Mouse (Mus musculus): ENCODE data around the gene Bloc1s3.

The Bloc1s3 gene

DNA sequence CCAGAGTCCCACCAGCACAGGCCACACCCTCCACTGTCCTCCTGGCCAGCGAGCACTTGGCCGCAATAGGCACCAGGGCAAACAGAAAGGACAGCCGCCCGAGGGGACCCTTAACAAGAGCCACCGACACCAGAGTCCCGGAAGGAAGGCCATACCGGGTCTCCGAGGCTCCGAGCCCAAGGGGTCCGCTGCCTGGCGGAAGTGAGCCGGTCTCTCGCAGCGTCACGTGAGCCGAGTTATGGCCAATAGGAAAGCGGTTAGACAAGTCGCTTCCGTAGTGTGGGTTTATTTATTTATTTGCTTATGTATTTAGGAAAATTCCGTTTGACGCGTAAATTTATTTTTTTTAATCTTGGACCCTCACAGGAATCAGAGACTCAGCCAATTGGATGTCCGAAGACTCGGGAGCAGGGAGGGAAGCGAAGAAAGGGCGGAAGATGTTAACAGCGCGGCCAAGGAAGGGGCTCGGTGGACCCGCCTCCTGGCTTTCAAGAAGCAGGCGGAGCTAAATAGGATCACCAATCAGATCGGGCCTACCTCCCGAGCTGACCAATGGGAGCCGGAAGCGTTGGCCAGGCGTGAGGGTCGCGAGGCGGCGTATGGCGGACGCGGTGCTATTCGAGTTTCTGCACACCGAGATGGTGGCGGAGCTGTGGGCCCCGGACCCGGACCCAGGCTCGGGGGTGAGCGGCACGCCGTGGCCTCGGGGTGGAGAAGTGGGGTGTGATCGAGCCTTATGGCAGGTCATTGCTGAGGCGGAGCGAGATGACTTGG, at the start of gene Bloc1s3, which contains the start of gene Trappc6a:
Gene Bloc1s3, minus strand, starts transcription at position 218 of the 774 bp plus-strand sequence.
Gene Trappc6a, plus strand, starts transcription at position 246 of the 774 bp plus-strand sequence.
- in situ Hi-C loops (cut with MboI, MseI): no loop called here

DNA sequence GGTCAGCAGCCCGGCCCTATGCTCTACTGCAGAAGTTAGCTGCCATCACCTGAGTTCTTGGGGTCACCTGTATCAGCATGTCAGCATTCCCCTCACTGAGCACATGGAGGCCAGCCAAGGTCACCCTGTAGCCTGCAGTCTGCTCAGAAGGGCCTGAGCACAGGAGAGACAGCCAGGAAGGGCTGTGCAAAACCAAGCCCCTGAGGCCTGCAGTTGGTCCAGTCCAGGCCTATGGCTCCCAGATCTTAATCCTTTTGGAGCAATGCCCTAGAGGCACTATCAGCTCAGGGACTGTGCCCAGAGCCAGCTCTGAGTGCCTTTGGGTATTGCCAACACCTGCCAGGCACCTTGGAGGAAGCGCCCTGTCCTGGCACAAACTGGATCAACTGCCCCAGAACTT, 48.9 kb upstream of the Bloc1s3 start:
- in situ Hi-C loops (cut with MboI, MseI): no loop called here

DNA sequence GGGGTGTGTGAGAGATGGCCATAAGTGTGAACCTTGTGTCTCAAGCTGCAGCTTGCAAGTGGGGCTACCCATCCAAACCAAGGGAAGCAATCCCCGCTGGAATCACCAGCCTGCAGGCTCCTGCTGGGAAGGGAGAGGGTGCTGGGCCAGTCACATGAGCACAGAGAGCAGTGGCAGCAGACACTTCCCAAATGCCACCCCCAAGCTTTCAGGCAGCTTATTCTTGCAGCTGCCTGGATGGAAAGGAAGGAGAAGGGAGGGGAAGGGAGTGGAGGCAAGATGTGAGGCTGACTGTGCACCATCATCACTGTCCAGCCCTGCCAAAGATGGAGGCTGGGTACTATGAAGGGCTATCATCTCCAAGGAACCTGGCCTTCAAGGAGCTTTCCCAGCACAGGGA, 46.0 kb upstream of the Bloc1s3 start:
- in situ Hi-C loops (cut with MboI, MseI): no loop called here

DNA sequence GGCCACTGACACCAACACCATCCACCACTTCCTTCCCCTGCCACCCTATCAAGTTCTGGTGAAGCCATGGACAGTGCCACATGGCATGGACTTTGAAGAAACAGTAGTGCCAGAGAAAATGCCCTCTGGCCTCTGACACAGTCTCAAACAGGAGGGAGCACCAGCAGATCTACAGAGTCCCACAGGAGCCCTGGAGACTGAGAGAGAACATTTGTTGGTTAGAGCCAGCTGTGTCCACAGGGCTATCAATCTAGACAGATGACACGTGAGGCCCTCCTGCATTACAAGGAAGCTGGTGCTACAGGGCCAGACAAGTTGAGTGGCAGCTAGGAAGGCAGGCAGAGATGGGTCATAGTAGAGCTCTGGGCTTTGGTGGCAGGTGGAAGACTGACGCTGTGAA, 44.3 kb upstream of the Bloc1s3 start:
- in situ Hi-C loops (cut with MboI, MseI): no loop called here

DNA sequence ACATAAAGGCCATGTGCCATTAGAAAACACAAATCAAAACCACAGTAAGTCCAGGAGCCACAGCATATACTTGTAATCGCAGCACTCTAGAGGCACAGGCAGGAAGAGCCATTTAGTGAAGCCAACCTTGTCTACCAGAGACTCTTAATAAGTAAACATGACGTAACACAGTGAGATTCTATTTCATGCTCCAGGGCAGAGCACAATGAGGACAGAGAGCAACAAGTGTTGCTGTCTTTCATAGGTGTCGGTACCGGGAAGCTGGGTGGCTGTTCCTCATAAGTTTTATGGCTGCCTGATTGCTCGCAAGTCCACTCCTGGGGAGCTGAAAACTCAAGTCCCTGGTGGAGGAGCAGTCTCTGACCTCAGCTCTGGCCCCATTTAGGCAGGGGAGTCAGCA, 43.5 kb upstream of the Bloc1s3 start:
- in situ Hi-C loops (cut with MboI, MseI): no loop called here

DNA sequence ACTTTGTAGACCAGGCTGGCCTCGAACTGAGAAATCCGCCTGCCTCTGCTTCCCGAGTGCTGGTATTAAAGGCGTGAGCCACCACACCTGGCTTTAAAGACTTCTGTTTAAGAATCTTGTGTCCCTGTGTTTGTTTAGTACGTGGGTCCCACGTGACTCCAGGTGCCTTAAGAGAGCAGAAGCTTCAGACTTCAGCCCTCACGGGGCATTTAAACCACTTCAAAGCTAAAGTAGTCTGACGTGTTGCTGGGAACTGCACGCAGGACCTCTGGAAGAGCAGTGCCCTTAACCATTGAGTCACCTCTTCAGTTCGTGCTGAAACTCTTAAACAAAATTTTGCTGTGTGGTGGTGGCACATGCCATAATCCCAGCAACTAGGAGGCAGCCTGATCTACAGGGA, 41.2 kb upstream of the Bloc1s3 start:
- in situ Hi-C loops (cut with MboI, MseI): no loop called here

DNA sequence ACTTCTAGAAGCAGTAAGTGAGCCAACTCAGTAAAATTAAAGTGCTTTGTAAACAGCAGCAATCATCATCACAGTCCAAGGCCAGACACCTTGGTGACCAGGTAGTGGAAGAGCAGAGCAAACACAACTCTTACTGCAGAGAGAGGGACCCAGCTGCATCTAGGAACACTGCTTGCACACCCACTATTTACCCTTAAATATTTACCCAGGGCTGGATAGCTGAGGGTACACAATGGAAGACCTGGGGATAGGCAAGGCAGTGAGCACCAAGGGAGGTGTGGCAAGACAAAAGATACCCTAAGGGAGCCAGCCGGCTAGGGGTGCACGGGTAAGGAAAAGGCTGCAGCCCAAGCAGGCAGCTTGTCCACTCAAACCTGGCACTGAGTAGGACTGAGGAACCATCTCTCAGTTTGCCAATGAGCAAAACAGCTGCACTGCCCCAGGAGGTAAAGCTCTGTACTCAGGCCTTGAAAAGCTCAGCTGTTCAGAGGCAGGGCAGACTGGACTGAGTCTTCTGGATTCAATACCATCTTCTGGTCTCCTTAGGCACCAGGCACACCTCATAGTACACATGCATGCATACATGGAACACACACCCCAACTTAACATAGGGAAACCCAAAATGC, 39.3 kb upstream of the Bloc1s3 start:
- in situ Hi-C loops (cut with MboI, MseI): no loop called here

DNA sequence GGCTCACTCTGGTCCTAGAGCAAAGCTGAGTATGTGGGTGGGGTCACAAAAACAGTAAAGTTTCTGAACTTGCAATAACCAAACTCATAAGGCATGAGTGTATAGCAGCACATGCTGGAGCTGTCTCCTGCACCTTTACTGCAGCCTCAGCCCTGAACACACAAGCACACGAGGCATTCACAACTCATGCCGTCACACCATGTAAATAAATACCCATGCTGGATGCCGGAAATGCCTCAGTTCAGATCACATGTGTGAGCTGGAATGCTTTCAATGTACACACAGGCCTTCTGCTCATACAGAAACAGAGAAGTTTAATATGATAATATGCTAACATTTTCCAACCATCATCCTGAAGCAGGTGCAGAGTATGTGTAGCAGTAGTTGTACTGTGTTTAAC, 37.8 kb upstream of the Bloc1s3 start:
- in situ Hi-C loops (cut with MboI, MseI): no loop called here

DNA sequence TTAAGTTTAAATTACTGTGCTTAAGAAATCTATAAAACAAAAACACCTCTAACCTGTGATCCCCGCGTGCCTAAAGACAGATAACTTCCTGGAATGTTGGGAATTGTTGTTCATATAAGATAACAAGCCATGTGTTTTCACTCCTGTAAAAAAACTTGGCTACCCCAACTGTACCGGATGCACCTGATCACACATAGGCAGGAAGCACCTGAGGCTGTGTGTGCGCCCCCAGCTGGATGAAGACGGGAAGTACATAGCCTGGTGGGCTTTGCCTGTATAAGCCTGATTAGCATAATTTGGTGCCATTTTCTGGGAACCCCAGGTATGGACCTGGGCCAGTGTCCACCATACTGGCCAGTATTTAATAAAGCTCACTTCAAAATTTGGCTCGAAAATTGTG, 35.4 kb upstream of the Bloc1s3 start:
- in situ Hi-C loops (cut with MboI, MseI): loop anchor here (5.0 kb wide), 1 partner anchor 96 kb away; no protein-coding TSS in a partner anchor

DNA sequence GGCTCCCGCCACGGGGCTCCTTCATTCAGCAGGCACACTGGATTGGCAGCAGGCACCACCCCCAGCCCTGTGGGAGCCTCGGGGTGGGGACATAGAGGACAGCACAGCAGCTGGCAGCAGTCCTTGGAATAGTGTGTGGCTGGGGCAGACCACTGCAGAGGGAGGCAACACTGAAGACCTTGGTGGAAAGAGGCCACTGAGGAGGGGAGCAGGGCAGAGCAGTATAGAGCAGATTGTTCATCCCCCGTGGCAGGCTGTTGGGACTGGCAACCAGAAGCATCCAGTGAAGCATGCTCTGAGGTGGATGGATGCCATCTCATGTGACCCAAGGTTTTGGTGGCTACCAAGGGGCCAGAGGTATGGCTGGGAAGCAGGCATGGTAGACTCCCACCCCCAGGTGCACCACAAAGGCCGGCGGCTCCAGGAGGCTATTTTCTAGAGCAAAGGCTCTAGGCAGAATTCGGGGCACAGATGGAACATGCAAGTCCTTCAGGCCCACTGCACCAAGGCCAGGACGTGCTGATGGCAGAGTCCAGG, 34.1 kb upstream of the Bloc1s3 start:
- in situ Hi-C loops (cut with MboI, MseI): loop anchor here (5.0 kb wide), 1 partner anchor 95 kb away; no protein-coding TSS in a partner anchor

DNA sequence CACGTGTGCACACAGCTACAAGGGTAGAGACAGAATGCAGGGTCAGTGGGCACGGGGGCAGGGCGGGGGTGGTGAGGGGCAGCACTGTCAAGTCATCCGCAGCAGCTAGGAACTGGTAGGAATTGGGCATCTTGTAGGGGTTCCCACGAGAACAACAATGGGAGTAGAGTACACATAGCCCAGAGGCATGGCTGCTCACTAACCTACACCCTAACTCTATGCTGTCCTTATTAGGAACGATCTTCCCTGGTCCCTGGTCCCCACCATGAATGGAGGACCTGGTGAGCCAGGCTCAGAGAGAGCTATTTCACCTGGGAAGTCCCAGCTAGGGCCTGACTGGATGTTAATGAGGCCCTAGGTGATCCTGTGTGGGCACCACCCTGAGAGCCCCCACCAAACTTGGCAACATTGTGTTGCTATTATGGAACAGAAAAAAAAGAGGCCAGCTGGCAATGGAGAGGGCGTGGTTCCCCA, 33.6 kb upstream of the Bloc1s3 start:
- in situ Hi-C loops (cut with MboI, MseI): loop anchor here (5.0 kb wide), 1 partner anchor 94 kb away; no protein-coding TSS in a partner anchor

DNA sequence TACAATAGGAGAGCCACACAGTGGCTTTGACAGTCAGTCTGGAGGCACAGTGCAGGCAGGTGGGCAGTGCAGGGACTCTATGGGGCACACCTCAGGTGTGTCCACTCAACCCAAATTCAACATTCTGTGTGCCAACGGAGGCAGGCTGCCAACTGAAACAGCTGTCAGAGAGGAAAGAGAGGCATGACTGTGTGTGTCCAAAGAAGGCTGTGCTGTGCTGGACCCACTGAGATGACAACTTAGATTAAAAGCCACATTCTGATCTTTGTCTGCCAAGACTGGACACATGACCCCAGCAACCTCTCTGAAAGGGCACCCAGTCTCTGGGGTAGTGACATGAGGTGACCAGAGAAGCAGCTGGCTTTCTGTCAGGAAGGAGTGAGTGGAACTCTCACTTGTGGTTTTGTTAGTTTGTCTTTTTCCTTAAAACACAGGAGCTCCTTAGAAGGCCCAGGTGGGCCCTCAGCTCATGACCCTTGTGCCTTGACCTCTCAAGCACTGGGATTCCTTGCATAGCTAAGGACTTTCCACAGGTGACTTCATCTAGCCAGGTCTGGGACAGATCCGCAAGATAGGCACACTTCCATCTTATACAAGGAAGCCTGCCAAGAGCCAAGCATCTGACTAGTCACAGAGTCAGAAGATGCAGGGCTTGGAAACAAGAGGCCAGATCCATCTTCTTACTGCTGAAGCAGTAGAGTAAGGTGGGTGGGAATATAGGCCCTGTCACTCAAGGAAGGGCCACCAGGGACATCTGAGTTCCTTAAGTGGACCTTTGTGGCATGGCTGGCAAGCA, 32.8 kb upstream of the Bloc1s3 start:
- in situ Hi-C loops (cut with MboI, MseI): loop anchor here (5.0 kb wide), 1 partner anchor 94 kb away; no protein-coding TSS in a partner anchor

DNA sequence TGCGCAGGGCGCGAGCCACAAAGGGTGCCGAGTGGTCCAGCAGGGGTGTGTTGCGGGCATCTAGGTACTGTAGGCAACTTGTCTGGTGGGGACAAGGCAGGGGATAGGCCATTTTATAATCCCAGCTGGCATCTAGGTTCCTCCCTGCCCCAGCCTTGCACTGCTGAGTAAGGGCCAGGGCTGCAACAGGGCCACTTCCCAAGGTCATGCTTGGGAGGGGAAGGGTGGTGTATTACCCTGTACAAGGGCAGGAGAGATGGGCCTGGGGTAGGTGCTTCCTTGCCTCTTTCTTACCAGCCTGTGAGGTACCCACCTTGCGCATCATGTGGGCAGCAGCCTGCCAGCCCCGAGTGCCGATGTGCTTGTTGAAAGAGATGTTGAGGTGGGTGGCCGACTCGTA, 26.5 kb upstream of the Bloc1s3 start:
- in situ Hi-C loops (cut with MboI, MseI): no loop called here

DNA sequence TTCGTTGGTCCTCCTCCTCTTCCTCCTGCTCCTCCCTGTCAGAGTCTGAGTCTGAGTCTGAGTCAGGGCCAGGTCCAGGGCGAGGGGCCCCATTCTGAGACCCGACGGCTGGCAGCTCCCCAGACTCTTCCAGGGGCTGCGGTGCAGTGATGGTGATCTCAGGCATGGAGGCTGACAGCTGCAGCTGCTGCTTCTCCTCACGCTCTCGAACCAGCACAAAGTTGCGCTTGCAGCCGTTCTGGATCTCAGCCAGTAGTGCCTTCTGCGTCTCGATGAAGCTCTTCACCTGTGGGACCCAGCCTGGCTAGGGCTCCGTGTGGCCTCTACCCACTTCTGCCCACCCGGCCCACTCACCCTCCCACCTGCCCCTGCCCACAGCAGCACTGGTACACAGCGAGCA, 24.1 kb upstream of the Bloc1s3 start:
- in situ Hi-C loops (cut with MboI, MseI): no loop called here

DNA sequence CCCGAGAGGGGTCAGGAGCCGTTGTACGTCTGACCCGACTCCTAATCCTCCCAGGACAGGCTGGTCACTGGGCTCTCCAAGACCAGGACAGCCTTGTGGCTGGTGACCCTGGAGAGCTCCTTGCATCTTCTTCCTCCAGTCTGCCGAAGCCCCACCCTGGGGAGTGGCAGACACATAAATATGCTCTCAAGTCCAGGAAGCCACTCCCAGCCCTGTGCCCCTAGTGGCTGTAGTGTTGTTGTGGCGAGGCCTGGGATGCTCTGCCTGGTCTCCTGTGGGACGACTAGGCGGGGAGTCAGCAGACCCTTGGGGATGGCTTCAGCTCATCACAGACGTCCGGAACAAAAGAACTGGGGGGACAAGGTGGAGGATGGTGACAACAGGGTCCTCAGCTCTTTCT, 22.9 kb upstream of the Bloc1s3 start:
- in situ Hi-C loops (cut with MboI, MseI): no loop called here

DNA sequence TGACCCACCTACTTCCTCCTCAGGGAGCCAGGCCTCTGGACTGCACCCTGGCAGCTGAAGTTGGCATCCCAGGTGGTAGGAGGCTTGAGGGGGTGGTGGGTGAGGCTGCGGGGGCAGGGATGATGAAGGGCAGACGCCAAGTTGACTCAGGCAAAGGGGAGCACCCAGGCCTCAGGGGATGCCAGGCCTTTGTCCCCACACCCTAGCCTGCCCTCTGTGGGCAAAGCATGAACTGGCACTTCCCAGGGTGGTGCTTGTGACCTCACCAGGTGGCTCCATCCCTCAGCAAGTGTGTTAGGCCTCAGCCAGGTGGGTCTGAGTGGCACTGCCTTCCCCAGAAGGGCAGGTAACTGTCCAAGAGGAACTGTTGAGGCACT, 16.9 kb upstream of the Bloc1s3 start:
- in situ Hi-C loops (cut with MboI, MseI): no loop called here

DNA sequence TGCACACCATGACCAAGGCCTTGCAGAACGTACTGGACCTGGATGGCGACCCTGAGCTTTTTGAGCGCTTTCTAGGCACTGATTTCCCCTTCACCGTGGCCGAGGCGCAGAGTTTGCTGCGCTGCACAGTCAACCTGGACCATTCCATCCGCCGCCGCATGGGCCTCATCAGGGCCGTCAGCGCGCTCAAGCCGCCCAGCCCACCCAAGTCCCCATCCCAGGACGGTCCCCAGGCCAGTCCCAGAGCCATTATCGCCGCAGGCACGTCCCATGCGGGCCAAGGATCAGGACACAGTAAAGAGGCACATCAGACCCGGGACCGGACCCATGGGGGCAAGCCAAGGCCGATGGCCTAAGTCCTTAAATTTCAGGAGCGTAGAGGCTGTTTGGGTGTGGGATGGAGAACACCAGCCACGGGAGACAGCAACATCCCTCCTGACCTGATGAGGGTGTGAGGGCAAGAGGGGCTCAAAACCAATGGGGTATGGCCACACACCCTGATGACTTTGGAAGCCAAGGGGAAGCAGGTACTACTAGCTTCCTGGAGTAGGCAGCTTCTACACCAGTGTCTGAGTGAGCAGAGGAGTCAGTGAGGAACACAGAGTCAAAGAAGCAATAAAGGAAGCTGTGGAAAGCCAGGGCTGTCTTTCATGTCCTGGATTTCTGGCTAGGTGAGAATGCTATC, 16.4 kb upstream of the Bloc1s3 start:
- in situ Hi-C loops (cut with MboI, MseI): loop anchor here (5.0 kb wide), 1 partner anchor 122 kb away; the partner anchor contains the start of genes Ckm and Klc3

DNA sequence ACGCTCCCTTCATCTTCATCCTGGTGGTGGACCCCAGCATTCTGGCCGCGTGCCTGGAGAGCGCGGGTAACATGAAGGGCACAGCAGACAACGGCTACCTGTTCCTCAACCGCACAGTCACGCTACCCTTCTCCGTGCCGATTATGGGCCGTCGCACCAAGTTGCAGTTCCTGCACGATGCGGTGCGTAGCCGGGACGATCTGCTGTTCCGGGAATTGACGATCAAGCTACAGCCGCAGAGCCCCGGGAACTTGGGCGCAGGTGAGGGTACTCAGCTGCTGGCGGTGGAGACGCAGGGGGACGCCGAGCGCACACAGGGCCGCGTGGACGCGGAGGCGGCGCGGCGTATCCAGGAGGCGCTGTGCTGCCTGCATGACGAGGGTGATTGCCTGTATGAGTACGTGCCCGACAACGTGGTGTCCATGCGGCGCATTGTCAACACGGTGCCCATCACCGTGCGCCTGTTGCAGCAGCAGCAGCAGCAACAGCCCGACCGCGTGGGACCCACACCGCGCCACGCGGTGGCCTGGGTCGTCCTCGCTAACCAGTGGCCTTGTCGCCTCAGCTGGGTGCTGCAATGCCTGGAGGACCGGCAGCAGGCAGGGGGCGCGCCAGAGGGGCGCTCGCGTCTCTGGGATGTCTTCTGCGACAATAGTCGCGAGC, 15.7 kb upstream of the Bloc1s3 start:
- in situ Hi-C loops (cut with MboI, MseI): loop anchor here (5.0 kb wide), 1 partner anchor 122 kb away; the partner anchor contains the start of genes Ckm and Klc3

DNA sequence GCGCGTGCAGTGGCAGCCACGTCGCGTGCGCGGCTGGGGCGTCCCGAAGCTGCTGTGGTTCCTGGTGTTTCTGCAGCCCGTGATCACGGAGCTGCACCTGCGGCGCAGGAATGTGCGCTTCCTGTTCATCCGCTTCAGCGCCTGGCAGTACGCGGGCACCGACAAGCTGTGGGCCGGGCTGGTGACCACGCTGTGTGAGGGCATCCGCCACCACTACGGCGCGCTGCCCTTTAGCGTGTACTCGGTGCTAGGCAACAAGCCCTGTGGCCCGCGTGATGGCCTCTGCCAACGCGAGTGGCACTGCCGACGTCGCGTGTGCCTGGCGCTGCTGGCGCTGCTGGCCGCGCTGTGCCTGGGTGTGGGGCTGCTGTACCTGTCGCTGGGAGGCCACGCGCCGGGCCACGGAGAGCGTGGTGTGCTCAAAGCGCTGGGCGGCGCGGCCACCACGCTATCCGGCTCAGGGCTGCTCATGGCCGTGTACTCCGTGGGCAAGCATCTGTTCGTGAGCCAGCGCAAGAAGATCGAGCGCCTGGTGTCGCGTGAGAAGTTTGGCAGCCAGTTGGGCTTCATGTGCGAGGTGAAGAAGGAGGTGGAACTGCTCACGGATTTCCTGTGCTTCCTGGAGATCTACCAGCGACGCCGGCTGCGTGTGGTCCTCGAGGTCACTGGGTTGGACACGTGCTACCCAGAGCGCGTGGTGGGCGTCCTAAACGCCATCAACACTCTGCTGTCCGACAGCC, 15.0 kb upstream of the Bloc1s3 start:
- in situ Hi-C loops (cut with MboI, MseI): loop anchor here (5.0 kb wide), 1 partner anchor 121 kb away; the partner anchor contains the start of genes Ckm and Klc3

DNA sequence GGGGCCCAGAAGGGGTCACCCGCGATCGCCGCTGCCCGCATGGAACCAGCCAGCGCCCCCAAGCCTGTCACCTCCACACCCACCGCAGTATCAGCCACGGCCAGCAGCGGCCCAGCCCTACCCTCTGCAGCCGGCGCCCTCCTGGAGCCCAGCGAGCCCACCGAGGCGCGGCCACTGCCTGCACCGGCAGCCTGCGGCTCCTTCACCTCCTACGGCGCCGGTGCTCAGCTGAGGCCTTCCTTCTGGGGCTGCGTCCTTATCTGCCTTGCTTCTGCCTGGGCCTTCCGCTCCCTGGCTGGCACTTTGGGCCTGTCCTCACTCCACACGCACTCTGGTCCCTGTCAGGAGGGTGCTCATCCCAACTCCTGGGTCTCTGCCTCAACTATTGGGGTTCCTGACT, 11.9 kb upstream of the Bloc1s3 start:
- in situ Hi-C loops (cut with MboI, MseI): loop anchor here (5.0 kb wide), 1 partner anchor 118 kb away; the partner anchor contains the start of genes Ckm and Klc3

Data from regulatory T cell (primary cell).